In genomic region chr10:118753061-118753775, GRCm38 (mm10) we compare ENCODE assay signal across 19 mouse cellular contexts.
A peak's percentile ranks its signal among the peaks of the same experiment; 100 is the strongest.
DNase-seq lines count a peak whose midpoint lies in the region; ATAC-seq lines count a peak whose summit lies in the region.
"Had no signal": no experiment of that assay in that cellular context is flagged by ENCODE, and none has a peak within 500 bp of the region (broad histone marks: within the 10 kb centered on the region; RNA-seq: fewer than 3 reads in every experiment).

No protein-coding gene starts in this region.

- no peak overlapping the region for H3K4me3 ChIP-seq in heart, embryonic 10.5 days
- H3K4me3 ChIP-seq in heart, embryonic 11.5 days (ENCODE audit: low read depth, low read length), result no peak overlapping the region
- H3K4me3 ChIP-seq in liver, embryonic 15.5 days (replicated peaks), result no peak overlapping the region
- no peak overlapping the region for H3K4me3 ChIP-seq in liver, embryonic 11.5 days (ENCODE audit: low read depth, low read length)
- no peak overlapping the region for H3K4me3 ChIP-seq in brown adipose tissue, adult 24 weeks (ENCODE audit: insufficient read depth, low read depth, low read length)
- H3K4me3 ChIP-seq: embryonic facial prominence, embryonic 15.5 days; erythroblast, embryonic 14.5 days; forebrain, embryonic 10.5 days; gastrocnemius, adult 2 months; hindbrain, embryonic 15.5 days had no signal

- H3K27ac ChIP-seq in heart, embryonic 10.5 days, result peak overlapping the region; percentile 33; the same call in 1 of the 2 replicates
- no peak overlapping the region for H3K27ac ChIP-seq in heart, embryonic 11.5 days (ENCODE audit: low read depth, low read length)
- H3K27ac ChIP-seq in liver, embryonic 15.5 days (replicated peaks), result peak overlapping the region; percentile 45; the same call in 1 of the 2 replicates
- H3K27ac ChIP-seq in liver, embryonic 11.5 days (ENCODE audit: low read depth, low read length), result no peak overlapping the region
- peak overlapping the region; percentile 46 for H3K27ac ChIP-seq in brown adipose tissue, adult 24 weeks (replicated peaks; ENCODE audit: low read depth, low read length)
- H3K27ac ChIP-seq: embryonic facial prominence, embryonic 15.5 days; forebrain, embryonic 10.5 days; gastrocnemius, adult 2 months; hindbrain, embryonic 15.5 days had no signal

- H3K27me3 ChIP-seq in heart, embryonic 10.5 days (ENCODE audit: insufficient read depth, poor library complexity, severe bottlenecking), result no peaks in the 10 kb centered on the region
- no peaks in the 10 kb centered on the region for H3K27me3 ChIP-seq in heart, embryonic 11.5 days (ENCODE audit: control insufficient read depth, insufficient read depth, low read length)
- no peaks in the 10 kb centered on the region for H3K27me3 ChIP-seq in liver, embryonic 15.5 days
- H3K27me3 ChIP-seq in liver, embryonic 11.5 days (replicated peaks; ENCODE audit: control insufficient read depth, insufficient read depth, low read length), result no peaks in the 10 kb centered on the region
- H3K27me3 ChIP-seq: embryonic facial prominence, embryonic 15.5 days; hindbrain, embryonic 15.5 days had no signal

- 82% methylated on average over 5 of the region's 5 CpGs for whole genome bisulfite sequencing in heart, embryonic 10.5 days
- WGBS in heart, embryonic 11.5 days (ENCODE audit: insufficient replicate concordance), result 70% methylated on average over 5 of the region's 5 CpGs
- WGBS in liver, embryonic 15.5 days (ENCODE audit: insufficient replicate concordance), result 62% methylated on average over 5 of the region's 5 CpGs
- WGBS in liver, embryonic 11.5 days, result 77% methylated on average over 5 of the region's 5 CpGs

- no peak overlapping the region for H3K9ac ChIP-seq in heart, embryonic 11.5 days (ENCODE audit: low read depth, low read length)
- no peak overlapping the region for H3K9ac ChIP-seq in liver, embryonic 15.5 days
- H3K9ac ChIP-seq in liver, embryonic 11.5 days (ENCODE audit: low read depth, low read length), result no peak overlapping the region
- H3K9ac ChIP-seq: embryonic facial prominence, embryonic 15.5 days; hindbrain, embryonic 15.5 days had no signal

- peaks cover 17% of the 10 kb centered on the region for H3K4me1 ChIP-seq in heart, embryonic 10.5 days
- H3K4me1 ChIP-seq in heart, embryonic 11.5 days (ENCODE audit: control insufficient read depth, insufficient read depth, low read length), result peaks cover 4% of the 10 kb centered on the region; the same call in 1 of the 2 replicates
- H3K4me1 ChIP-seq in liver, embryonic 15.5 days (replicated peaks), result peaks cover 7% of the 10 kb centered on the region; the same call in 1 of the 2 replicates
- no peaks in the 10 kb centered on the region for H3K4me1 ChIP-seq in liver, embryonic 11.5 days (replicated peaks; ENCODE audit: control insufficient read depth, insufficient read depth, low read length)
- H3K4me1 ChIP-seq in brown adipose tissue, adult 24 weeks (ENCODE audit: control insufficient read depth, insufficient read depth, insufficient read length, low read length), result peaks cover 17% of the 10 kb centered on the region
- H3K4me1 ChIP-seq: embryonic facial prominence, embryonic 15.5 days; hindbrain, embryonic 15.5 days had no signal

- no peaks in the 10 kb centered on the region for H3K36me3 ChIP-seq in heart, embryonic 10.5 days
- no peaks in the 10 kb centered on the region for H3K36me3 ChIP-seq in heart, embryonic 11.5 days (ENCODE audit: control insufficient read depth, insufficient read depth, low read length)
- no peaks in the 10 kb centered on the region for H3K36me3 ChIP-seq in liver, embryonic 15.5 days (replicated peaks)
- no peaks in the 10 kb centered on the region for H3K36me3 ChIP-seq in liver, embryonic 11.5 days (ENCODE audit: control insufficient read depth, insufficient read depth, low read length)
- H3K36me3 ChIP-seq: embryonic facial prominence, embryonic 15.5 days; forebrain, embryonic 10.5 days; hindbrain, embryonic 15.5 days had no signal

- no peaks in the 10 kb centered on the region for H3K9me3 ChIP-seq in heart, embryonic 10.5 days
- H3K9me3 ChIP-seq in heart, embryonic 11.5 days (replicated peaks; ENCODE audit: control insufficient read depth, low read length), result no peaks in the 10 kb centered on the region
- H3K9me3 ChIP-seq in liver, embryonic 15.5 days (replicated peaks), result no peaks in the 10 kb centered on the region
- H3K9me3 ChIP-seq in liver, embryonic 11.5 days (ENCODE audit: control insufficient read depth, low read length), result no peaks in the 10 kb centered on the region
- H3K9me3 ChIP-seq: embryonic facial prominence, embryonic 15.5 days; forebrain, embryonic 10.5 days; hindbrain, embryonic 15.5 days had no signal

- no peak for DNase-seq in heart, embryonic 10.5 days (ENCODE audit: low spot score)
- DNase-seq in liver, embryonic 11.5 days (ENCODE audit: low spot score), result no peak
- DNase-seq in adipocyte (ENCODE audit: low spot score), result peak; percentile 37
- DNase-seq in layer of hippocampus, adult 9-10 months (ENCODE audit: low spot score), result no peak
- DNase-seq: cerebellum, adult 11 months; cerebellum, adult 8-10 months; cerebellum, postnatal 14 days; embryo, embryonic 11 days; gastrocnemius, adult 2 months; gastrocnemius, postnatal 25 days had no signal

- no peak for ATAC-seq in heart, embryonic 11.5 days (replicated peaks; ENCODE audit: insufficient number of reproducible peaks, low FRiP score, low TSS enrichment)
- no peak for ATAC-seq in liver, embryonic 15.5 days (ENCODE audit: insufficient read depth)
- ATAC-seq in liver, embryonic 11.5 days (replicated peaks; ENCODE audit: low FRiP score), result no peak
- ATAC-seq: forebrain, embryonic 14.5 days; inflammation-experienced regulatory T-cells, adult 6 months had no signal

- no peak overlapping the region for H3K4me2 ChIP-seq in heart, embryonic 11.5 days
- no peak overlapping the region for H3K4me2 ChIP-seq in liver, embryonic 15.5 days
- no peak overlapping the region for H3K4me2 ChIP-seq in liver, embryonic 11.5 days
- H3K4me2 ChIP-seq: embryonic facial prominence, embryonic 15.5 days; hindbrain, embryonic 15.5 days had no signal

Comparison
In these comparisons a context has a peak if more than half of its experiments do, and no peak if none do; other contexts are left out.
1. H3K27ac ChIP-seq: peak in heart, embryonic 10.5 days (single experiment), liver, embryonic 15.5 days (single experiment) and brown adipose tissue, adult 24 weeks (single experiment); none in heart, embryonic 11.5 days (single experiment) and liver, embryonic 11.5 days (single experiment).